Mouse (Mus musculus) intestine, postnatal 0 days (tissue): ENCODE results near the gene Krtcap3. TPM values are rescaled to one million over a fixed set of nuclear protein-coding genes. Genes with fewer than 3 reads are reported as not detected.
A peak's percentile ranks its signal among the peaks of the same experiment; 100 is the strongest.

Experiments used
- ATAC-seq: fragments of 200-750 bp; cut with Nextera tagmentation; 2 replicates; pipeline ENCODE4 v1.8.0; 2017; ENCODE audit warnings: mild to moderate bottlenecking, moderate TSS enrichment, moderate library complexity
- H3K27ac ChIP-seq: fragments of 300-500 bp; sonication (generic); 2 replicates; pipeline ENCODE4 v1.5.1; 2014; ENCODE audit warnings: mild to moderate bottlenecking, low read depth, low read length, moderate library complexity
- H3K27me3 ChIP-seq: fragments of 300-500 bp; sonication (generic); replicated peaks from 2 replicates; pipeline ENCODE4 v1.6.1; 2014; ENCODE audit warnings: low read length, mixed read lengths; ENCODE audit not compliant: control insufficient read depth, insufficient read depth
- H3K36me3 ChIP-seq: fragments of 300-500 bp; sonication (generic); 2 replicates; pipeline ENCODE4 v1.6.1; 2014; ENCODE audit warnings: mild to moderate bottlenecking, moderate library complexity; ENCODE audit not compliant: control insufficient read depth, insufficient read depth
- H3K4me1 ChIP-seq: fragments of 300-500 bp; sonication (generic); replicated peaks from 2 replicates; pipeline ENCODE4 v1.6.1; 2014; ENCODE audit warnings: antibody characterized with exemption, low read length, mixed read lengths; ENCODE audit not compliant: control insufficient read depth, insufficient read depth
- H3K4me2 ChIP-seq: fragments of 300-500 bp; sonication (generic); replicated peaks from 2 replicates; pipeline ENCODE4 v1.6.1; 2014; ENCODE audit warnings: low read depth, mild to moderate bottlenecking, moderate library complexity
- H3K4me3 ChIP-seq: fragments of 300-500 bp; sonication (generic); 2 replicates; pipeline ENCODE4 v1.5.1; 2014; ENCODE audit warnings: low read depth, low read length
- H3K9ac ChIP-seq: fragments of 300-500 bp; sonication (generic); 2 replicates; pipeline ENCODE4 v1.6.1; 2014; ENCODE audit warnings: mild to moderate bottlenecking, low read depth, low read length
- H3K9me3 ChIP-seq: fragments of 300-500 bp; sonication (generic); 2 replicates; pipeline ENCODE4 v1.6.1; 2016; ENCODE audit warnings: mixed run types; ENCODE audit not compliant: control insufficient read depth
- CTCF ChIP-seq: sonication (generic); IDR thresholded peaks from 2 replicates; pipeline ENCODE4 v1.5.1; 2016; ENCODE audit warnings: low read depth, mild to moderate bottlenecking, control low read depth, antibody characterized with exemption, moderate library complexity
- WGBS: fragments of 180-500 bp; shearing (Covaris S2); extraction: QIAGEN DNeasy Blood & Tissue Kit; methylation state at CpG from one replicate; pipeline ENCODE4 v1.1.7; 2014; 5-methylcytosine and 5-hydroxymethylcytosine counted together
- polyA plus RNA-seq: library from polyadenylated mRNA; unstranded; fragments of >200 nt; fragmentation: Nextera tagmentation; extraction: Ambion mirVana; gene quantifications from 2 replicates; pipeline ENCODE4 v1.2.1, GENCODE M21; 2015

Gene Krtcap3
- polyA plus RNA-seq, 1 experiment from 2014 or later = 108 TPM

DNA sequence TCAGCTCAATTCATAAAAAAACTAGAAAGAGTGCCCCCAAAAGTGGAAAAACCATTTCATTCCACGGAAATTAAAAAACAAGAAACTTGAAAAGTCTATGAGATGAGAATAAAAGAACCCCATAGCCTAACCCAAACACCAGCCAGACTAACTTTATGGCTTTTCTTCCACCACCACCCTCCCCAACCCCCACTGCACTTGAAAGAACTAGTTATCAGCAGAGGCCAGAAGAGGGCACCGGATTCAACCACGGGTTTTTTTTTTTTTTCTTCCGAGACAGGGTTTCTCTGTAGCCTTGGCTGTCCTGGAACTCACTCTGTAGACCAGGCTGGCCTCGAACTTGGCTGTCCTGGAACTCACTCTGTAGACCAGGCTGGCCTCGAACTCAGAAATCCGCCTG, 33.2 kb upstream of the Krtcap3 start:
- peak; percentile 29; the same call in 1 of the 2 replicates for TF ChIP-seq CTCF
- no peak for ATAC-seq
- Histone ChIP-seq H3K27ac (no peak overlapping the region), H3K4me3 (no peak overlapping the region), H3K4me2 (peak overlapping the region; percentile 3; the same call in 1 of the 2 replicates), H3K9me3 (no peaks in the 10 kb centered on the region), H3K36me3 (no peaks in the 10 kb centered on the region), H3K9ac (no peak overlapping the region), H3K27me3 (no peaks in the 10 kb centered on the region), H3K4me1 (no peaks in the 10 kb centered on the region)
- WGBS = 47% methylated on average over 7 of the region's 7 CpGs

DNA sequence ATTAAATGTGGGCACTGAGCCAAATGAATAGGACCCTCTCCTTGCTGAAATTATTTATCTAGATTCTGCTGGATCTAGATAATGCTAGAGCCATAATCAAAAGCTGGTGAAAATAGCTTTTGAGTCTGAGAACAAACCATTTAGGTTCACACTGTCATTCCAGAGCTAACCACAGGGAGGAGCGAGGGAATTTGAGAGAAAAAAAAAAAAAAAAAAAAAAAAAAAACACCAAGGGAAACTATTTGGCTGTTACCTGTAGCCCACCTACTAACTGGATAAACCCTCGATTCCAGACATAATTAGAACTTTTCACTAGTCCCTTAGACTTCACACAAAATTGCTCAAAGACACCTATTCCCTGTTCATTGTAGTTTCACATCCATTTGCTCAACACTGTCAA, 32.4 kb upstream of the Krtcap3 start:
- Histone ChIP-seq H3K27ac (no peak overlapping the region), H3K4me1 (no peaks in the 10 kb centered on the region), H3K4me3 (peak overlapping the region; percentile 84), H3K27me3 (no peaks in the 10 kb centered on the region), H3K4me2 (peak overlapping the region; percentile 87), H3K9ac (no peak overlapping the region), H3K36me3 (no peaks in the 10 kb centered on the region), H3K9me3 (no peaks in the 10 kb centered on the region)
- TF ChIP-seq CTCF = peak; percentile 57
- ATAC-seq = no peak
- 3% methylated on average over 2 of the region's 2 CpGs for WGBS

DNA sequence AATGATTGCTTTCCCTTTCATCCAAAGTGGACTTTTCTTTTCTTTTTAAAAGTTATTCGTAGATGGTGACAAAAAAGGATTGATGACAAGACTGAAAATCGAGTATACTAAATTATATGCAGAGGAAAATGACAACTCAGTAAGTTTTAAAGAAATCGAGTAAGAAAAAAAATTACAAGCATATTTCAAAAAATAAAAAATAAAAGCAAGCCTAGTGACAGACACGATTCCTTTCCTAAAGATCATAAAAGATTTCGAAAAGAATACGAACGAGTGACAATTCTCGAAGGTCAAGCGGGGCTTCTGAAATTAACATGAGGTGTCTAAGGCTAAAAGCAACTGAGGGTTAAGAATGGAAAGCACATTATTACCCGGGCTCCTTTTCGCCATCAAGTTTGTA, 32.0 kb upstream of the Krtcap3 start:
- TF ChIP-seq CTCF = no peak
- Histone ChIP-seq H3K4me2 (peak overlapping the region; percentile 87), H3K4me3 (peak overlapping the region; percentile 84), H3K27me3 (no peaks in the 10 kb centered on the region), H3K9ac (peak overlapping the region; percentile 74), H3K36me3 (no peaks in the 10 kb centered on the region), H3K27ac (peak overlapping the region; percentile 92), H3K9me3 (no peaks in the 10 kb centered on the region), H3K4me1 (no peaks in the 10 kb centered on the region)
- ATAC-seq = no peak
- under 1% methylated on average over 11 of the region's 11 CpGs for WGBS

DNA sequence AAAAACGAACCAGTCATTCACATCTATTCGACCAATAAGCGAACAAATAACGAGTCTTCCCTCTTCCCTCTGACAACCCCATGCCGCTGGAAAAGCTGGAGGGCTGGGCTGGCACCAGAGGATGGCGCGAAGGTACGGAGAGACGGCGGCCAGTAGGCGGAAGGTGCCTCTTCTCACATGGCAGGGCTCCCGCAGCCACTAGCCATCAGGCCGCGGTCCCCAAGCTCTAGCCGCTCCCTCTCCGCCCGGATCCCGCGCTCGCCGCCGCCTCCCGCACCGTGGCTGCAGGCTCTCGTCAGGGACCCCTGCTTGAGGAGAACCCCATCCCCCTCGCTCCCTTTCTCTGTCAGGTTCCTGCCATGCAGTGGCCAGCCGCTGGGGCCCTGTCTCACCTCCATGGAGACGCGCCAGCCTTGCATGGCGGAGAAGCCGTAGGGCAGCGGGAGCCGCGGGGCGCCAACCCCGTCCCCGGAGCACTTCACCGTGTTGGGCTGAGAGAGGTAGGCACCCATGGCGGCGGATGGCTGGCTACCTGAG, 31.5 kb upstream of the Krtcap3 start:
- peak overlapping the region; percentile 74 for H3K9ac ChIP-seq

DNA sequence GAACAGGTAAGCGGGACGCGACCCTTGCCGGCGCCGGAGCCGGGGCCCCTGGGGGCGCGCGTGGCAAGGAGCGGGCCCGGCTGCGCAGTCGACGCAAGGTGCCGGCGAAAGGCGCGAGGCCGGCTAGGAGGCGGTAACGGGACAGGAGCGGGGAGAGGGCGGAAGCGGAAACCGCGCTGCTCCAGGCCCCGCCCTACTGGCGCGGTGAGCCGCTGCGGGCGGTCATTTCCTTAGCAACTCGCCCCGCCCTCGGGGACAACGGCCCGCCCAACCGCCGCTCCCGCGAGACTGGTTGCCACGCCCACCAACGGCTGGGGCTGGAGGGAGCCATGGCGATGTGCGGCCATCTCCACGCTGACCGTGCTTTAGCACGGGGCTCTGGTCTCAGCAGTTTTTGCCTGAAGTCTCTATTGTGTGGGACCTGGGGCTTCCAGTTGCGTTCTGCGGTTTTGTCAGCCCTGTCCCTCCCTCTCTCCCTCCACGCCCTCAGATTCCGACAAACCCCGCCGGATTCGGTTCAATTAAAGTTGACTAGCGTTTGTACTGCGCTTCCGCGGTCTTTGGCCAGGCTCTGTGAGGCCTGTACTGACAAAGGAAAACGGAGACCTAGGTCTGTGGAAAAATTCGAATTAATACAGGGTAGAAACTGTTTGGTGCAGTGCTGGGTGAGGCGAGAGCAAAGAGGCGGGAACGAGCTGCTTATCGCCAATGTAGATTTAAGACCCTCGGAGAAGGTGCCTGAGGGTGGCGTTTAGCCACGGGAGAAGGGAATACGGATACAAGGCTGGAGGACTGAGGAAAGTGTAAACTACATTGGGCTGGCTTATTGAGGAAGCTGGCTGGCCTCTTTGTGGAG, 30.8 kb upstream of the Krtcap3 start, which contains the start of gene Ppm1g:
TSS of gene Ppm1g (minus strand) at position 240 of the 856 bp plus-strand sequence.
- no peaks in the 10 kb centered on the region for H3K4me1 ChIP-seq
- peak within 1 kb of the TSS; percentile 92 for H3K27ac ChIP-seq
- H3K9ac ChIP-seq = peak within 1 kb of the TSS; percentile 74
- peak within 1 kb of the TSS; percentile 87 for H3K4me2 ChIP-seq
- ATAC-seq = peak; percentile 95
- no peaks in the 10 kb centered on the region for H3K36me3 ChIP-seq
- no peaks in the 10 kb centered on the region for H3K9me3 ChIP-seq
- no peaks in the 10 kb centered on the region for H3K27me3 ChIP-seq
- peak within 1 kb of the TSS; percentile 84 for H3K4me3 ChIP-seq
- TF ChIP-seq CTCF = peak; percentile 29; the same call in 1 of the 2 replicates
- WGBS = under 1% methylated on average over 66 of the region's 70 CpGs

More for the DNA sequence above, 31.5 kb upstream of the Krtcap3 start:
- Histone ChIP-seq H3K36me3 (no peaks in the 10 kb centered on the region), H3K4me1 (no peaks in the 10 kb centered on the region), H3K4me3 (peak overlapping the region; percentile 84), H3K9me3 (no peaks in the 10 kb centered on the region), H3K27me3 (no peaks in the 10 kb centered on the region), H3K27ac (peak overlapping the region; percentile 92), H3K4me2 (peak overlapping the region; percentile 87)
- under 1% methylated on average over 40 of the region's 40 CpGs for WGBS
- peak; percentile 8 for TF ChIP-seq CTCF
- peak; percentile 62 for ATAC-seq

DNA sequence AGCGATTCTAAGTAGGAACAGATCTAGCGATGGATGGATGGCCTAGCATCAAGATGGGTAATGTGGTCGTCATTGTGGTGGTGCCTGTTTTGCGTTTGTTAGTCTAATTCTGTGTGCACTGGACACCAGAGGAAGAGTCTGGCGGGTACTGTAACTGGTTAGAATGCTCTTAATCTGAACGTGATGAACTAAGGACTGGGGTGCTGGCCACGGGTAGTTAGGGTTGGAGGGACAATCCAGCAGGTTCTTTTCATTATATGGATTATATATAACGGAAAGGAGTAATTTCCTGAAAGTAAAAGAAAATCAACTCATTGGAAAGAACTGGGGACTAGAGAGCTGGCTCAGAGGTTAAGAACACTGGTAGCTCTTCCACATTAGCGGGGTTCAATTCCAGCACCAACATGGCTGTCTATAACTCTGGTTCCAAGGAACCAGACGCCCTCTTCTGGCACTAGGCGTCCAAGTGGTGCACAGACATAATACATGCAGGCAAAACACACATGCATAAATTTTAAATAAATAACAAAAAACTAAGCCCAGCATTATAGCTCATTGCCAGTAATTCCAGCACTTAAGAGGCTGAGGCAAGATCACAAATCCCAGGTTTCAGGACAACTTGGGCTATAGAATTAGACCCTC, 30.1 kb upstream of the Krtcap3 start:
- ATAC-seq = no peak

More for the DNA sequence above, 30.1 kb upstream of the Krtcap3 start:
- Histone ChIP-seq H3K9me3 (no peaks in the 10 kb centered on the region), H3K4me2 (peak overlapping the region; percentile 87), H3K36me3 (no peaks in the 10 kb centered on the region), H3K4me3 (peak overlapping the region; percentile 84), H3K9ac (peak overlapping the region; percentile 54), H3K27me3 (no peaks in the 10 kb centered on the region), H3K4me1 (no peaks in the 10 kb centered on the region), H3K27ac (peak overlapping the region; percentile 75)
- peak; percentile 70 for TF ChIP-seq CTCF
- 15% methylated on average over 11 of the region's 11 CpGs for WGBS
